Mouse (Mus musculus) skeletal muscle tissue, postnatal 0 days (tissue): Measurements from ENCODE around the gene Gpr101. TPM values are rescaled to one million over a fixed set of nuclear protein-coding genes. Genes with fewer than 3 reads are reported as not detected.

ENCODE experiments used
- polyA plus RNA-seq: library from polyadenylated mRNA; unstranded; fragments of >200 nt; fragmentation: Nextera tagmentation; extraction: Ambion mirVana; gene quantifications from 2 replicates; pipeline ENCODE4 v1.2.1, GENCODE M21; 2015

Gpr101 gene
- polyA plus RNA-seq = not detected in 2 replicates

DNA sequence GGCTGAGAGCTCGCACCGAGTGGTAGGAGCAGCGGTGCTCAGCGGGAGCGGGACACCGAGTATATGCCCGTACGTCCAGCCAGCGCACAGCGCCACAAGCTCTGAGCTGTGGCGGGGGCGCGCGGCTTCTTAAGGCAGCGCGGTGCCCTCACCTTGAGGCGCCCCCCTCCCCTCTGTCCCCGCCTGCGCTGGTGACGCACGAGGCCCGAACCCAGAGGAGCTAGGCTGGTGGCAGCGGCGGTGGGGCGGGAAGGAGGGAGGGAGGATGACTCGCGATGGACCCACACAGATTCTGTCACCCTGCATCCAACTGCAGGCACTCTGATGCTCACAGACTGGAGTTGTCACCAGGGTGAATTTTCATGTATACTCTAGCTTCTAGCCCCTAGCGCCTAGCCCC is at the start of gene Gpr101:
TSS of gene Gpr101 (minus strand) at position 124 of the 400 bp plus-strand sequence.

Other genes with a start within 250 kb of the Gpr101 start
- 26.1 and 26.3 TPM in 2 replicates for gene Arhgef6, start 165.0 kb downstream of the Gpr101 start, polyA plus RNA-seq
- 42.6 and 44.0 TPM in 2 replicates for gene Rbmx, start 110.7 kb downstream of the Gpr101 start, polyA plus RNA-seq
- not detected in 2 replicates for gene Gm364, start 94.6 kb downstream of the Gpr101 start, polyA plus RNA-seq